Mouse (Mus musculus): ENCODE measurements around the gene B3galnt2. TPM values are rescaled to one million over a fixed set of nuclear protein-coding genes. Genes with fewer than 3 reads are reported as not detected.

B3galnt2 gene
- total RNA-seq, 2 experiments from 2014 or later, result 47.1 to 63.9 TPM

Other genes with a start within 250 kb of the B3galnt2 start
- gene Gng4, start 170.4 kb upstream of the B3galnt2 start, total RNA-seq (2021), result under 1 TPM in 1 of 2 experiments, not detected in 1; 0.31 TPM
- 10 to 100 TPM; 16.8 to 20.2 TPM for gene Tbce, start 85.2 kb downstream of the B3galnt2 start, total RNA-seq (2021)
- 10 to 100 TPM; 12.0 to 12.5 TPM for gene Arid4b, start 108.8 kb downstream of the B3galnt2 start, total RNA-seq (2021)
- 10 to 100 TPM; 10.4 to 12.6 TPM for gene Ggps1, start 109.0 kb downstream of the B3galnt2 start, total RNA-seq (2021)